In the genomic region with DNA sequence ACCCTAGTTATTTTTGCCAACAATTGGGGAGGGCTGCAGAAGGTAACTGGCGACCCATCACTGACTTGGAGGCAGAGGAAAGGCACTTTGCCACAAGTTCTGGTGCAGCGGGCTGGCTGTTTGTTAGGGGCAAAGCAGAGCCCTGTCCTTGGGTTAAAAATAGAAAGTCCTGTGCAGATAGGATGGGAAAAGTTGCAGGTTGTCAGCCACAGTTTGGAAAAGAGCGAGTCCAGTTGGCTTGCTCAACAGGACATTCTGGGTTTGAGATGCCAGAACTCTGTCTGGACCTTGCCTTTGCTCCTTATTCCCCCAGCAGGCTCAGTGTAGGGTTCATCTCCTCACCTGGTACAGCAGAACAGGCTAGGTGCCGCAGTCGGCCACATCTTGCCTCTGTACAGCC, we compare ENCODE assay signal across 29 mouse cellular contexts.
DNase-seq lines count a peak whose midpoint lies in the region; ATAC-seq and TF ChIP-seq lines count a peak whose summit lies in the region.
"Had no signal": no experiment of that assay in that cellular context is flagged by ENCODE, and none has a peak within 500 bp of the region (broad histone marks: within the 10 kb centered on the region; RNA-seq: fewer than 3 reads in every experiment).

No protein-coding gene starts in this region.

- no peak overlapping the region for H3K4me3 ChIP-seq in heart, embryonic 12.5 days
- no peak overlapping the region for H3K4me3 ChIP-seq in heart, embryonic 11.5 days (ENCODE audit: low read depth, low read length)
- H3K4me3 ChIP-seq in heart, postnatal 0 days (ENCODE audit: low read depth, low read length): no peak overlapping the region
- H3K4me3 ChIP-seq in midbrain, embryonic 11.5 days (ENCODE audit: low read depth, low read length): no peak overlapping the region
- no peak overlapping the region for H3K4me3 ChIP-seq in thymus, adult 2 months (ENCODE audit: control insufficient read depth, insufficient read depth, low read length)
- H3K4me3 ChIP-seq: embryonic facial prominence, embryonic 10.5 days; embryonic facial prominence, embryonic 13.5 days; erythroblast, embryonic 14.5 days; forebrain, embryonic 12.5 days; gastrocnemius, adult 2 months; hindbrain, embryonic 10.5 days; hindbrain, embryonic 13.5 days; intestine, embryonic 15.5 days had no signal

- intact Hi-C loops in gastrocnemius, postnatal 14 days (cut with DNase I; ENCODE audit: low total_unique reads): no loop called here

- H3K27ac ChIP-seq in heart, embryonic 12.5 days (ENCODE audit: poor library complexity, severe bottlenecking): no peak overlapping the region
- no peak overlapping the region for H3K27ac ChIP-seq in heart, embryonic 11.5 days (ENCODE audit: low read depth, low read length)
- peak overlapping the region; percentile 59 for H3K27ac ChIP-seq in heart, postnatal 0 days (ENCODE audit: low read depth)
- no peak overlapping the region for H3K27ac ChIP-seq in midbrain, embryonic 11.5 days (ENCODE audit: low read depth, low read length)
- H3K27ac ChIP-seq in thymus, adult 2 months (ENCODE audit: control insufficient read depth, insufficient read depth, low read length): no peak overlapping the region
- H3K27ac ChIP-seq: embryonic facial prominence, embryonic 10.5 days; embryonic facial prominence, embryonic 13.5 days; forebrain, embryonic 12.5 days; gastrocnemius, adult 2 months; hindbrain, embryonic 10.5 days; hindbrain, embryonic 13.5 days; intestine, embryonic 15.5 days had no signal

- no peaks in the 10 kb centered on the region for H3K9me3 ChIP-seq in heart, embryonic 12.5 days (replicated peaks)
- no peaks in the 10 kb centered on the region for H3K9me3 ChIP-seq in heart, embryonic 11.5 days (replicated peaks; ENCODE audit: control insufficient read depth, low read length)
- 0 out of 2 replicates have a peak, but pooled peaks cover 3% of the 10 kb centered on the region for H3K9me3 ChIP-seq in heart, postnatal 0 days (replicated peaks; ENCODE audit: control insufficient read depth, low read length)
- no peaks in the 10 kb centered on the region for H3K9me3 ChIP-seq in midbrain, embryonic 11.5 days (ENCODE audit: control insufficient read depth, low read length)
- H3K9me3 ChIP-seq: embryonic facial prominence, embryonic 10.5 days; embryonic facial prominence, embryonic 13.5 days; forebrain, embryonic 12.5 days; hindbrain, embryonic 13.5 days; intestine, embryonic 15.5 days had no signal

- no peak for TF ChIP-seq CTCF in heart, postnatal 0 days (IDR thresholded peaks at IDR 0.05; ENCODE audit: low read depth)
- no peak for TF ChIP-seq CTCF in thymus, adult 2 months (IDR thresholded peaks at IDR 0.05; ENCODE audit: borderline replicate concordance, control insufficient read depth, extremely low read depth, insufficient read depth, low read length, poor library complexity)

- no peaks in the 10 kb centered on the region for H3K27me3 ChIP-seq in heart, embryonic 12.5 days (replicated peaks)
- H3K27me3 ChIP-seq in heart, embryonic 11.5 days (ENCODE audit: control insufficient read depth, insufficient read depth, low read length): no peaks in the 10 kb centered on the region
- no peaks in the 10 kb centered on the region for H3K27me3 ChIP-seq in heart, postnatal 0 days (ENCODE audit: control insufficient read depth, insufficient read depth, low read length)
- no peaks in the 10 kb centered on the region for H3K27me3 ChIP-seq in midbrain, embryonic 11.5 days (ENCODE audit: control insufficient read depth, insufficient read depth, low read length)
- H3K27me3 ChIP-seq in thymus, adult 2 months (ENCODE audit: control insufficient read depth, insufficient read depth, low read length): no peaks in the 10 kb centered on the region
- H3K27me3 ChIP-seq: embryonic facial prominence, embryonic 13.5 days; forebrain, embryonic 12.5 days; hindbrain, embryonic 13.5 days; intestine, embryonic 15.5 days had no signal

- 77% methylated on average over 5 of the region's 5 CpGs for WGBS in heart, embryonic 12.5 days
- WGBS in heart, embryonic 11.5 days (ENCODE audit: insufficient replicate concordance): 70% methylated on average over 5 of the region's 5 CpGs
- 58% methylated on average over 5 of the region's 5 CpGs for WGBS in heart, postnatal 0 days
- 96% methylated on average over 5 of the region's 5 CpGs for WGBS in midbrain, embryonic 11.5 days
- 98% methylated on average over 5 of the region's 5 CpGs for whole genome bisulfite sequencing in thymus, adult 2 months

- H3K9ac ChIP-seq in heart, embryonic 12.5 days: no peak overlapping the region
- H3K9ac ChIP-seq in heart, embryonic 11.5 days (ENCODE audit: low read depth, low read length): no peak overlapping the region
- no peak overlapping the region for H3K9ac ChIP-seq in heart, postnatal 0 days (replicated peaks; ENCODE audit: low read depth, low read length)
- H3K9ac ChIP-seq in midbrain, embryonic 11.5 days (ENCODE audit: low read length): no peak overlapping the region
- H3K9ac ChIP-seq: embryonic facial prominence, embryonic 13.5 days; forebrain, embryonic 12.5 days; hindbrain, embryonic 13.5 days; intestine, embryonic 15.5 days had no signal

- H3K4me2 ChIP-seq in heart, embryonic 12.5 days: no peak overlapping the region
- no peak overlapping the region for H3K4me2 ChIP-seq in heart, embryonic 11.5 days
- H3K4me2 ChIP-seq in heart, postnatal 0 days (ENCODE audit: low read depth, low read length): no peak overlapping the region
- no peak overlapping the region for H3K4me2 ChIP-seq in midbrain, embryonic 11.5 days
- H3K4me2 ChIP-seq: embryonic facial prominence, embryonic 13.5 days; forebrain, embryonic 12.5 days; hindbrain, embryonic 13.5 days; intestine, embryonic 15.5 days had no signal

- TF ChIP-seq EP300 in heart, postnatal 0 days (IDR thresholded peaks at IDR 0.05; ENCODE audit: low read depth): no peak

- peaks cover 8% of the 10 kb centered on the region for H3K4me1 ChIP-seq in heart, embryonic 12.5 days (replicated peaks)
- H3K4me1 ChIP-seq in heart, embryonic 11.5 days (ENCODE audit: control insufficient read depth, insufficient read depth, low read length): no peaks in the 10 kb centered on the region
- H3K4me1 ChIP-seq in heart, postnatal 0 days (ENCODE audit: control insufficient read depth, insufficient read depth): 0 out of 2 replicates have a peak, but pooled peaks cover 6% of the 10 kb centered on the region
- no peaks in the 10 kb centered on the region for H3K4me1 ChIP-seq in midbrain, embryonic 11.5 days (ENCODE audit: control insufficient read depth, insufficient read depth, low read length)
- no peaks in the 10 kb centered on the region for H3K4me1 ChIP-seq in thymus, adult 2 months (replicated peaks; ENCODE audit: control insufficient read depth, insufficient read depth, low read length)
- H3K4me1 ChIP-seq: embryonic facial prominence, embryonic 10.5 days; embryonic facial prominence, embryonic 13.5 days; forebrain, embryonic 12.5 days; hindbrain, embryonic 10.5 days; hindbrain, embryonic 13.5 days; intestine, embryonic 15.5 days had no signal

- TF ChIP-seq POLR2A in thymus, adult 2 months (IDR thresholded peaks at IDR 0.05; ENCODE audit: control insufficient read depth, extremely low read depth, insufficient read depth, low read length, poor library complexity): no peak

- peak; percentile 93 for DNase-seq in heart, adult 11 months
- peak; percentile 26 for DNase-seq in heart, adult 8-10 months (ENCODE audit: low spot score)
- no peak for DNase-seq in heart, postnatal 0 days (ENCODE audit: low spot score)
- DNase-seq in midbrain, embryonic 11.5 days (ENCODE audit: low spot score, missing footprints): no peak
- DNase-seq in thymus, adult 2 months: no peak
- no peak for DNase-seq in gastrocnemius, postnatal 14 days
- DNase-seq: adrenal gland, adult 8-10 months; adrenal gland, postnatal 25 days; cerebellum, adult 11-12 months; cerebellum, adult 8-10 months; cerebellum, postnatal 10 days; cerebellum, postnatal 36 days; embryo, embryonic 11 days; gastrocnemius, adult 2 months; gastrocnemius, postnatal 25 days; kidney, adult 11 months; kidney, adult 8-10 months had no signal

- no peak for ATAC-seq in heart, embryonic 12.5 days (ENCODE audit: insufficient number of reproducible peaks, low FRiP score)
- ATAC-seq in heart, embryonic 11.5 days (replicated peaks; ENCODE audit: insufficient number of reproducible peaks, low FRiP score, low TSS enrichment): no peak
- no peak for ATAC-seq in heart, postnatal 0 days (ENCODE audit: insufficient read depth, low read depth)
- ATAC-seq in midbrain, embryonic 11.5 days (ENCODE audit: low FRiP score): no peak
- ATAC-seq: activated CD4-positive, CD25-positive, alpha-beta regulatory T cell, adult 4 months; forebrain, embryonic 16.5 days; hindbrain, embryonic 16.5 days; intestine, embryonic 15.5 days had no signal

- H3K36me3 ChIP-seq in heart, embryonic 12.5 days: no peaks in the 10 kb centered on the region
- no peaks in the 10 kb centered on the region for H3K36me3 ChIP-seq in heart, embryonic 11.5 days (ENCODE audit: control insufficient read depth, insufficient read depth, low read length)
- H3K36me3 ChIP-seq in heart, postnatal 0 days (replicated peaks; ENCODE audit: control insufficient read depth, insufficient read depth, low read length): 0 out of 2 replicates have a peak, but pooled peaks cover 3% of the 10 kb centered on the region
- no peaks in the 10 kb centered on the region for H3K36me3 ChIP-seq in midbrain, embryonic 11.5 days (ENCODE audit: control insufficient read depth, insufficient read depth, low read length)
- no peaks in the 10 kb centered on the region for H3K36me3 ChIP-seq in thymus, adult 2 months (ENCODE audit: control insufficient read depth, insufficient read depth, low read length)
- H3K36me3 ChIP-seq: embryonic facial prominence, embryonic 10.5 days; embryonic facial prominence, embryonic 13.5 days; forebrain, embryonic 12.5 days; hindbrain, embryonic 10.5 days; intestine, embryonic 15.5 days had no signal

Comparison
In these comparisons a context has a peak if more than half of its experiments do, and no peak if none do; other contexts are left out.
1. DNase-seq: peak in heart, adult 11 months (single experiment) and heart, adult 8-10 months (single experiment); none in heart, postnatal 0 days (single experiment), midbrain, embryonic 11.5 days (single experiment), thymus, adult 2 months (single experiment) and gastrocnemius, postnatal 14 days (single experiment).